Mouse (Mus musculus): ENCODE measurements around the gene Map3k12.
A peak's percentile ranks its signal among the peaks of the same experiment; 100 is the strongest.

Gene Map3k12

GRCm38 (mm10) chr15:102516728-102517404 is at the start of gene Map3k12:
Gene Map3k12, minus strand, starts transcription at chr15:102517064.
- peak; percentile 67 to 73 for DNase-seq

- no peak for DNase-seq
Observed at GRCm38 (mm10) chr15:102563681-102564080, 46.8 kb upstream of the Map3k12 start.

- no peak for DNase-seq
Observed at GRCm38 (mm10) chr15:102563061-102563460, 46.2 kb upstream of the Map3k12 start.

- DNase-seq: no peak
Observed at GRCm38 (mm10) chr15:102562491-102562890, 45.6 kb upstream of the Map3k12 start.

GRCm38 (mm10) chr15:102557580-102557979 is 40.7 kb upstream of the Map3k12 start:
- no peak for DNase-seq

GRCm38 (mm10) chr15:102555581-102555980 is 38.7 kb upstream of the Map3k12 start:
- DNase-seq: no peak

GRCm38 (mm10) chr15:102552599-102552998 is 35.7 kb upstream of the Map3k12 start:
- DNase-seq: no peak

GRCm38 (mm10) chr15:102547478-102547877 is 30.6 kb upstream of the Map3k12 start:
- DNase-seq: no peak

GRCm38 (mm10) chr15:102546677-102547427 is 30.0 kb upstream of the Map3k12 start:
- peak; percentile 44 to 66 for DNase-seq

GRCm38 (mm10) chr15:102546246-102546645 is 29.4 kb upstream of the Map3k12 start:
- no peak for DNase-seq

GRCm38 (mm10) chr15:102544801-102545200 is 27.9 kb upstream of the Map3k12 start:
- no peak for DNase-seq

GRCm38 (mm10) chr15:102533926-102534325 is 17.1 kb upstream of the Map3k12 start:
- DNase-seq: no peak

- no peak for DNase-seq
Observed at GRCm38 (mm10) chr15:102532106-102532900, 15.4 kb upstream of the Map3k12 start.

GRCm38 (mm10) chr15:102531586-102531985 is 14.7 kb upstream of the Map3k12 start:
- no peak for DNase-seq

- no peak for DNase-seq
Observed at GRCm38 (mm10) chr15:102530566-102530965, 13.7 kb upstream of the Map3k12 start.

GRCm38 (mm10) chr15:102528396-102528795 is 11.5 kb upstream of the Map3k12 start:
- DNase-seq: no peak

GRCm38 (mm10) chr15:102527936-102528335 is 11.1 kb upstream of the Map3k12 start:
- no peak for DNase-seq

GRCm38 (mm10) chr15:102526111-102527002 is 9.5 kb upstream of the Map3k12 start:
- DNase-seq: no peak

- peak; percentile 59 to 70 for DNase-seq
Observed at GRCm38 (mm10) chr15:102524892-102525485, 8.1 kb upstream of the Map3k12 start, which contains the start of gene Npff. Gene Npff, minus strand, starts transcription at chr15:102524942.

GRCm38 (mm10) chr15:102521480-102521879 is 4.6 kb upstream of the Map3k12 start:
- no peak for DNase-seq

- no peak for DNase-seq
Observed at GRCm38 (mm10) chr15:102520416-102520815, 3.6 kb upstream of the Map3k12 start.
